Mouse (Mus musculus) bone marrow macrophage, adult 2 months (primary cell): ENCODE results near the gene 4933405O20Rik. TPM values are rescaled to one million over a fixed set of nuclear protein-coding genes. Genes with fewer than 3 reads are reported as not detected.

Source experiments
- H3K27ac ChIP-seq: 2 replicates; pipeline ENCODE4 v1.5.1; 2012; ENCODE audit warnings: low read depth, low read length; ENCODE audit not compliant: insufficient read depth
- H3K4me1 ChIP-seq: 2 replicates; pipeline ENCODE4 v1.6.1; 2012; ENCODE audit warnings: low read length; ENCODE audit not compliant: control insufficient read depth, insufficient read depth
- H3K4me3 ChIP-seq: 2 replicates; pipeline ENCODE4 v1.5.1; 2012; ENCODE audit warnings: mild to moderate bottlenecking, low read length, moderate library complexity; ENCODE audit not compliant: insufficient read depth
- CTCF ChIP-seq: IDR thresholded peaks from 2 replicates; pipeline ENCODE4 v1.5.1; 2012; ENCODE audit warnings: low read depth, mild to moderate bottlenecking, low read length, moderate library complexity
- POLR2A ChIP-seq: IDR thresholded peaks from 2 replicates; pipeline ENCODE4 v1.6.1; 2012; ENCODE audit warnings: mild to moderate bottlenecking, low read depth, low read length, borderline replicate concordance
- polyA plus RNA-seq: library from polyadenylated mRNA; stranded (reverse); fragments of >200 nt; gene quantifications from 2 replicates; pipeline ENCODE4 v1.2.4, GENCODE M21; 2012; ENCODE audit not compliant: missing spikeins, insufficient read depth, insufficient read length

The 4933405O20Rik gene
- not detected in 2 replicates for polyA plus RNA-seq

DNA sequence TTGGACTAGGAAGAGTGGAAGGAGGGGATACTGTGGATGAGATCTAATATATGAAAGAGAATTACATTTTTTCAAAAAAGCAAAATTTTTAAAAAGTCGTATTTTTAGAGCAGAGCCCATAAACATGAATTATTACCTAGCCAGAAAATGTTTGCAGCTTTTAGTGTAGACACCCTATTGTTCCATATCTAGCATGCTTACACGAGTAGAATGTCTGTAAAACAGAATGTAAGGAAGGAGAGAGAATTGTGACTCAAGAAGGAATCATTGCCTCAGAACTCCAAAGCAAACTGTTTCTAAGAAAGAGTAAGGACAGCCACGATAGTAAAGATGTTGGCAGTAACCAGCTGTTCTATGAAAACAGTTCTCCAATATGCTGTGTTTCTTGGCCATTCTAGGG is at the start of gene 4933405O20Rik:
TSS of gene 4933405O20Rik (plus strand) at position 301 of the 400 bp plus-strand sequence.
- Histone ChIP-seq H3K4me3 (no peak within 1 kb of the TSS), H3K4me1 (no peaks in the 10 kb centered on the region), H3K27ac (no peak within 1 kb of the TSS)
- TF ChIP-seq POLR2A (no peak), CTCF (no peak)

DNA sequence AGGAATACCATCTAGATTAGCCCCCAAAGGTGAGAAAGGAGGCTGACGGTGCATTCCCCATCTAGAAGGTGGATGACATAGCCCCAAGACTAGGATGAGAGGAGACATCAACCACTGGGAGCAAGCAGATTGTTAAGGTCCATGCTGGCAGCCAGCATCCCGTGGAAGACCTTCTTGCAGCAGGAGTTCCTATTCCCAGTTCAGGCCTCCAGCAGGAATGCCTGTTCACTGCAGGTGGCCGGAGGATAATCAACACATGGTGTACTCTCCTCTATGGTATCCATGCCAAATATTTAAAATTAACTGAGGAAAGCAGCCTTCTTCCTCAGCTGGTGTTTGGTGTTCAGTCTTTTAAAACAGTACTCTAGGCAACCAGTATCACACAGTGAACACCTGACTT is 49.4 kb upstream of the 4933405O20Rik start:
- TF ChIP-seq CTCF (no peak), POLR2A (no peak)
- no peak overlapping the region for H3K4me3 ChIP-seq
- no peak overlapping the region for H3K27ac ChIP-seq
- H3K4me1 ChIP-seq = no peaks in the 10 kb centered on the region

- no peaks in the 10 kb centered on the region for H3K4me1 ChIP-seq
- H3K27ac ChIP-seq = no peak overlapping the region
- H3K4me3 ChIP-seq = no peak overlapping the region
- TF ChIP-seq POLR2A = no peak
- no peak for TF ChIP-seq CTCF
Observed at GRCm38 (mm10) chr7:50551426-50551825, 47.6 kb upstream of the 4933405O20Rik start.

- TF ChIP-seq CTCF = no peak
- no peak for TF ChIP-seq POLR2A
- no peak overlapping the region for H3K4me3 ChIP-seq
- no peak overlapping the region for H3K27ac ChIP-seq
- H3K4me1 ChIP-seq = no peaks in the 10 kb centered on the region
Observed at GRCm38 (mm10) chr7:50562708-50563107, 36.3 kb upstream of the 4933405O20Rik start.

GRCm38 (mm10) chr7:50573841-50574240 is 25.1 kb upstream of the 4933405O20Rik start:
- no peak for TF ChIP-seq POLR2A
- no peak for TF ChIP-seq CTCF
- H3K27ac ChIP-seq = no peak overlapping the region
- H3K4me3 ChIP-seq = no peak overlapping the region
- no peaks in the 10 kb centered on the region for H3K4me1 ChIP-seq

DNA sequence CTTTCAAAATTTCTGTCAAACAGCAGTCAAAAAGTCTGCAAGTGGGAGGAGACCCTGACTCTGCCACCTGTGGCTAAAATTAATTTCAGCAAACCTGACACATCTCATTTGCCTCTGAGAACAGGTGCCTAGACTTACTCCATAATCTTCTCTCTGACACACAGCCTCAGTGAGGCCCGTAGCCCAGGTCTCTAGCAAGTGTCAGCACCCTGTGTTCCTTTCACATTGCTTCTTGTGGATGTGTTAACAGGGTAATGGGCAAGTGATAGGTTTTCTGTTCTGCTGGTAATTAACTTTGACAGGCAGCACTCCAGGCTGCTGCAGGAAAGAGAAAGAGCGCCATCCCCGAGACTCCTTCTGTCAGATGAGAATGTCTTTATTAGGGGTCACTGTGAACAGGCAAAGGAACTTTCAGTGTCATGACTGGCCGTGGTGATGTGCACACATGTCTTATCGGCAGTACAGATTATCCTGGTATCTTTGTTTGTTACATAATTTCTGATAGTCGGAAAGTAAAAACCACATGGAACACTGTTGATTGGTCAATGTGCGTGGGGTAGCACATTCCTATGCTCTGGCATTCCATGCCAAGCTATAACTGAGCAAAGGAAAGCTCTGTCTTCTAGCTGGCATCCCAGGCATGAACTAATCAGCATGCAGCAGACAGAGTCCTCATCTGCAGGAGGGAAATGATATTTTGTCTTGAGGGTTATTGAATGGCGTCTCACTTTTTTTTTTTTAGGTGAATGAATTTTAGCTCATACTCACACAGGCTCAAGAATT is 10.2 kb upstream of the 4933405O20Rik start:
- TF ChIP-seq CTCF (no peak), POLR2A (no peak)
- Histone ChIP-seq H3K27ac (no peak overlapping the region), H3K4me3 (no peak overlapping the region), H3K4me1 (no peaks in the 10 kb centered on the region)

GRCm38 (mm10) chr7:50614101-50614500 is 15.1 kb downstream of the 4933405O20Rik start:
- no peak for TF ChIP-seq POLR2A
- no peak for TF ChIP-seq CTCF
- no peak overlapping the region for H3K27ac ChIP-seq

GRCm38 (mm10) chr7:50629186-50629585 is 30.2 kb downstream of the 4933405O20Rik start:
- Histone ChIP-seq H3K4me3 (no peak overlapping the region), H3K27ac (no peak overlapping the region), H3K4me1 (no peaks in the 10 kb centered on the region)
- no peak for TF ChIP-seq CTCF
- no peak for TF ChIP-seq POLR2A

More at GRCm38 (mm10) chr7:50614101-50614500, 15.1 kb downstream of the 4933405O20Rik start:
- no peaks in the 10 kb centered on the region for H3K4me1 ChIP-seq
- H3K4me3 ChIP-seq = no peak overlapping the region

DNA sequence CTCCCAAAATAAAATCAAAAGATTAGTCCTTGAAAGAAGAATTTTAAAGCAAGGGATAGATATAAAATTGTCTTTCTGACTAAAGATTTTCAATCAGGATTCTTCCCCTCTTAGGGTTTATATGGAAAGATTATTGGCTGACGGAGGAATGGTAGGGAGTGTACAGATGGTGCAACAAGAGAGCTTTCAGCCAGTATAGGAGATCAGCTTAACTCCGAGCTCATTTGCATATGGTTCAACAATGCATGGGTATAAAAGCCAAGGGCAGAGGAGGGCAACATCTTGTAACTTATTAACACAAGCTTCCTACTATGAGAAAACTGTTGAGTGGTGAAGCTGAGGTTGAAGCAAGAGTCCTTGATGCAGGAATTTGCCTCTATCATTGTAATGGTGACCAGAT is 34.2 kb downstream of the 4933405O20Rik start:
- Histone ChIP-seq H3K4me3 (no peak overlapping the region), H3K27ac (no peak overlapping the region), H3K4me1 (no peaks in the 10 kb centered on the region)
- TF ChIP-seq POLR2A (no peak), CTCF (no peak)
